Mouse (Mus musculus) frontal cortex, postnatal 10 days (tissue): ENCODE measurements around the gene Herc3.
"Not testable (repeated sequence)": the region's sequence is repeated elsewhere in the genome, so short reads cannot be mapped to it uniquely, and the experiment has no call there.

Source experiments
- DNase-seq, 2 experiments: peaks; one replicate each; pipeline ENCODE4 v3.0.0; 2022; ENCODE audit warnings: low spot score in 2 of 2, mixed read lengths in 1 of 2

The Herc3 gene

GRCm38 (mm10) chr6:58831232-58832009 is at the start of gene Herc3:
Herc3 (plus strand) TSS chr6:58831465.
- peak; percentile 59 to 79 for DNase-seq

GRCm38 (mm10) chr6:58801394-58801793 is 29.9 kb upstream of the Herc3 start:
- DNase-seq: no peak

GRCm38 (mm10) chr6:58814381-58814780 is 16.9 kb upstream of the Herc3 start:
- no peak for DNase-seq

- DNase-seq: not testable (repeated sequence)
Measured at GRCm38 (mm10) chr6:58817037-58817436, 14.2 kb upstream of the Herc3 start.

GRCm38 (mm10) chr6:58825619-58826018 is 5.6 kb upstream of the Herc3 start:
- no peak for DNase-seq

GRCm38 (mm10) chr6:58826089-58826488 is 5.2 kb upstream of the Herc3 start:
- DNase-seq: no peak

GRCm38 (mm10) chr6:58828582-58828981 is 2.7 kb upstream of the Herc3 start:
- no peak for DNase-seq

- DNase-seq: no peak
Measured at GRCm38 (mm10) chr6:58830840-58831231, 429 bp upstream of the Herc3 start.

GRCm38 (mm10) chr6:58832591-58833018 is 1.3 kb downstream of the Herc3 start:
- DNase-seq: no peak

- no peak for DNase-seq
Measured at GRCm38 (mm10) chr6:58834470-58834869, 3.2 kb downstream of the Herc3 start.

- DNase-seq: no peak
Measured at GRCm38 (mm10) chr6:58835591-58835990, 4.3 kb downstream of the Herc3 start.

GRCm38 (mm10) chr6:58836476-58836875 is 5.2 kb downstream of the Herc3 start:
- DNase-seq: no peak

GRCm38 (mm10) chr6:58837917-58838316 is 6.7 kb downstream of the Herc3 start:
- no peak for DNase-seq

- no peak for DNase-seq
Measured at GRCm38 (mm10) chr6:58841208-58841607, 9.9 kb downstream of the Herc3 start.

- DNase-seq: no peak
Measured at GRCm38 (mm10) chr6:58842186-58842585, 10.9 kb downstream of the Herc3 start.

GRCm38 (mm10) chr6:58843580-58843979 is 12.3 kb downstream of the Herc3 start:
- no peak for DNase-seq

- no peak for DNase-seq
Measured at GRCm38 (mm10) chr6:58844188-58844822, 13.0 kb downstream of the Herc3 start.

GRCm38 (mm10) chr6:58846850-58847692 is 15.8 kb downstream of the Herc3 start:
- DNase-seq: no peak

- no peak for DNase-seq
Measured at GRCm38 (mm10) chr6:58847836-58848235, 16.6 kb downstream of the Herc3 start.

GRCm38 (mm10) chr6:58849356-58849755 is 18.1 kb downstream of the Herc3 start:
- DNase-seq: no peak

- DNase-seq: no peak
Measured at GRCm38 (mm10) chr6:58855676-58856367, 24.6 kb downstream of the Herc3 start.

GRCm38 (mm10) chr6:58856494-58856893 is 25.2 kb downstream of the Herc3 start:
- no peak for DNase-seq
